Mouse (Mus musculus): ENCODE data around the gene Mink1.

Gene Mink1

GRCm38 (mm10) chr11:70594253-70594989, 31.7 kb downstream of the Mink1 start:
- no peak for DNase-seq (ENCODE audit: low spot score)

- no peak for DNase-seq (ENCODE audit: low spot score)
Measured at GRCm38 (mm10) chr11:70595638-70596037, 33.0 kb downstream of the Mink1 start.

GRCm38 (mm10) chr11:70596094-70596493, 33.4 kb downstream of the Mink1 start:
- DNase-seq (ENCODE audit: low spot score), result no peak

- DNase-seq (ENCODE audit: low spot score), result no peak
Measured at GRCm38 (mm10) chr11:70597301-70597700, 34.6 kb downstream of the Mink1 start.

GRCm38 (mm10) chr11:70598451-70598953, 35.8 kb downstream of the Mink1 start:
- no peak for DNase-seq (ENCODE audit: low spot score)

GRCm38 (mm10) chr11:70605024-70605566, 42.4 kb downstream of the Mink1 start:
- DNase-seq (ENCODE audit: low spot score), result peak; percentile 86

- DNase-seq (ENCODE audit: low spot score), result no peak
Measured at GRCm38 (mm10) chr11:70606717-70607116, 44.0 kb downstream of the Mink1 start.

GRCm38 (mm10) chr11:70607611-70608010, 44.9 kb downstream of the Mink1 start:
- no peak for DNase-seq (ENCODE audit: low spot score)

GRCm38 (mm10) chr11:70608381-70609066, 45.8 kb downstream of the Mink1 start:
- DNase-seq (ENCODE audit: low spot score), result peak; percentile 18

- DNase-seq (ENCODE audit: low spot score), result no peak
Measured at GRCm38 (mm10) chr11:70610752-70611151, 48.1 kb downstream of the Mink1 start.

GRCm38 (mm10) chr11:70612505-70612904, 49.8 kb downstream of the Mink1 start:
- no peak for DNase-seq (ENCODE audit: low spot score)

GRCm38 (mm10) chr11:70615074-70615473, 52.4 kb downstream of the Mink1 start:
- DNase-seq (ENCODE audit: low spot score), result peak; percentile 82

GRCm38 (mm10) chr11:70615516-70616093, 52.9 kb downstream of the Mink1 start, which contains the start of gene 4930544D05Rik:
Gene 4930544D05Rik, plus strand, starts transcription at chr11:70615848.
- DNase-seq (ENCODE audit: low spot score), result peak; percentile 11

- no peak for DNase-seq (ENCODE audit: low spot score)
Measured at GRCm38 (mm10) chr11:70619101-70619500, 56.4 kb downstream of the Mink1 start, which contains the start of gene Chrne. Gene Chrne, minus strand, starts transcription at chr11:70619216.

GRCm38 (mm10) chr11:70621972-70622814, 59.5 kb downstream of the Mink1 start:
- DNase-seq (ENCODE audit: low spot score), result no peak

GRCm38 (mm10) chr11:70623053-70623742, 60.5 kb downstream of the Mink1 start:
- no peak for DNase-seq (ENCODE audit: low spot score)

GRCm38 (mm10) chr11:70625473-70625872, 62.8 kb downstream of the Mink1 start:
- DNase-seq (ENCODE audit: low spot score), result peak; percentile 70

- no peak for DNase-seq (ENCODE audit: low spot score)
Measured at GRCm38 (mm10) chr11:70626877-70627276, 64.2 kb downstream of the Mink1 start.

GRCm38 (mm10) chr11:70628431-70628830, 65.8 kb downstream of the Mink1 start:
- DNase-seq (ENCODE audit: low spot score), result no peak

- no peak for DNase-seq (ENCODE audit: low spot score)
Measured at GRCm38 (mm10) chr11:70629557-70629956, 66.9 kb downstream of the Mink1 start.

- DNase-seq (ENCODE audit: low spot score), result no peak
Measured at GRCm38 (mm10) chr11:70630129-70630528, 67.4 kb downstream of the Mink1 start.

Data from embryo, embryonic 10 days (tissue).